ENCODE assay signal across 23 mouse cellular contexts in genomic region chr6:50563651-50564050, GRCm38 (mm10).
"Had no signal": no experiment of that assay in that cellular context is flagged by ENCODE, and none has a peak within 500 bp of the region (broad histone marks: within the 10 kb centered on the region; RNA-seq: fewer than 3 reads in every experiment).

No protein-coding gene starts in this region.

- H3K27me3 ChIP-seq: heart, embryonic 12.5 days; hindbrain, embryonic 13.5 days; hindbrain, embryonic 15.5 days; limb, embryonic 12.5 days; liver, embryonic 13.5 days had no signal

- DNase-seq: gastrocnemius, postnatal 14 days; gastrocnemius, postnatal 36 days; heart, adult 18-20 months; heart, postnatal 14 days; heart, postnatal 36 days; kidney, adult 18-20 months; kidney, adult 8-10 months; kidney, postnatal 10 days; kidney, postnatal 25 days; kidney, postnatal 4 days; liver; liver, embryonic 13.5 days had no signal

- H3K4me2 ChIP-seq: heart, embryonic 12.5 days; hindbrain, embryonic 13.5 days; hindbrain, embryonic 15.5 days; limb, embryonic 12.5 days; liver, embryonic 11.5 days; liver, embryonic 13.5 days had no signal

- H3K9ac ChIP-seq: heart, embryonic 12.5 days; hindbrain, embryonic 13.5 days; hindbrain, embryonic 15.5 days; limb, embryonic 12.5 days; liver, embryonic 13.5 days had no signal

- ATAC-seq: hindbrain, postnatal 0 days; intestine, embryonic 16.5 days had no signal

- H3K9me3 ChIP-seq: heart, embryonic 10.5 days; heart, embryonic 12.5 days; hindbrain, embryonic 13.5 days; hindbrain, embryonic 15.5 days; limb, embryonic 10.5 days; limb, embryonic 12.5 days; liver, embryonic 13.5 days had no signal

- H3K27ac ChIP-seq: heart, embryonic 10.5 days; hindbrain, embryonic 13.5 days; hindbrain, embryonic 15.5 days; hindbrain, postnatal 0 days; layer of hippocampus, adult 2 months; left cerebral cortex, adult 2 months; limb, embryonic 10.5 days; limb, embryonic 12.5 days; liver, embryonic 13.5 days had no signal

- H3K4me3 ChIP-seq: heart, embryonic 10.5 days; heart, embryonic 12.5 days; hindbrain, embryonic 13.5 days; hindbrain, embryonic 15.5 days; layer of hippocampus, adult 2 months; left cerebral cortex, adult 2 months; limb, embryonic 10.5 days; limb, embryonic 12.5 days; liver, embryonic 13.5 days had no signal
